Comparison of ENCODE assay signal across 9 mouse cellular contexts in genomic region chr2:91953825-91954224, GRCm38 (mm10). TPM values are rescaled to one million over a fixed set of nuclear protein-coding genes. Genes with fewer than 3 reads are reported as not detected.
A peak's percentile ranks its signal among the peaks of the same experiment; 100 is the strongest.
DNase-seq lines count a peak whose midpoint lies in the region; ATAC-seq and TF ChIP-seq lines count a peak whose summit lies in the region.
"Had no signal": no experiment of that assay in that cellular context is flagged by ENCODE, and none has a peak within 500 bp of the region (broad histone marks: within the 10 kb centered on the region; RNA-seq: fewer than 3 reads in every experiment).

No protein-coding gene starts in this region.

- no peaks in the 10 kb centered on the region for H3K9me3 ChIP-seq in megakaryocyte, embryonic 14.5 days
- H3K9me3 ChIP-seq in embryonic facial prominence, embryonic 14.5 days (ENCODE audit: control insufficient read depth, low read length): no peaks in the 10 kb centered on the region
- H3K9me3 ChIP-seq in intestine, embryonic 16.5 days (ENCODE audit: control insufficient read depth, low read length): no peaks in the 10 kb centered on the region
- H3K9me3 ChIP-seq: hindbrain, embryonic 15.5 days had no signal

- H3K4me3 ChIP-seq in megakaryocyte, embryonic 14.5 days (replicated peaks): peak overlapping the region; percentile 26
- H3K4me3 ChIP-seq in embryonic facial prominence, embryonic 14.5 days (ENCODE audit: low read depth, low read length): no peak overlapping the region
- no peak overlapping the region for H3K4me3 ChIP-seq in intestine, embryonic 16.5 days (ENCODE audit: low read length)
- H3K4me3 ChIP-seq in lung, adult 2 months (replicated peaks; ENCODE audit: extremely low read depth, low read depth, low read length): no peak overlapping the region
- H3K4me3 ChIP-seq: hindbrain, embryonic 15.5 days had no signal

- WGBS in embryonic facial prominence, embryonic 14.5 days: 22% methylated on average over 4 of the region's 5 CpGs
- WGBS in intestine, embryonic 16.5 days: 7% methylated on average over 5 of the region's 5 CpGs
- 15% methylated on average over 5 of the region's 5 CpGs for WGBS in lung, adult 2 months

- H3K4me1 ChIP-seq in megakaryocyte, embryonic 14.5 days: peaks cover 100% of the 10 kb centered on the region
- peaks cover 33% of the 10 kb centered on the region for H3K4me1 ChIP-seq in embryonic facial prominence, embryonic 14.5 days (ENCODE audit: control insufficient read depth, insufficient read depth, low read length)
- H3K4me1 ChIP-seq in intestine, embryonic 16.5 days (ENCODE audit: control insufficient read depth, insufficient read depth, low read length): peaks cover 68% of the 10 kb centered on the region
- peaks cover 55% of the 10 kb centered on the region for H3K4me1 ChIP-seq in lung, adult 2 months (ENCODE audit: control insufficient read depth, insufficient read depth, low read length)

- H3K4me2 ChIP-seq in embryonic facial prominence, embryonic 14.5 days (ENCODE audit: low read depth, low read length): no peak overlapping the region
- H3K4me2 ChIP-seq in intestine, embryonic 16.5 days (ENCODE audit: low read depth, low read length): 0 out of 2 replicates have a peak overlapping the region, but pooled peaks have one; percentile 11
- H3K4me2 ChIP-seq: hindbrain, embryonic 15.5 days had no signal

- H3K27ac ChIP-seq in embryonic facial prominence, embryonic 14.5 days (replicated peaks; ENCODE audit: low read depth, low read length): peak overlapping the region; percentile 18; the same call in 1 of the 2 replicates
- H3K27ac ChIP-seq in intestine, embryonic 16.5 days (ENCODE audit: low read length): peak overlapping the region; percentile 40
- H3K27ac ChIP-seq: hindbrain, embryonic 15.5 days had no signal

- H3K9ac ChIP-seq in embryonic facial prominence, embryonic 14.5 days (ENCODE audit: low read depth, low read length): 0 out of 2 replicates have a peak overlapping the region, but pooled peaks have one; percentile 2
- H3K9ac ChIP-seq in intestine, embryonic 16.5 days (ENCODE audit: low read depth, low read length): peak overlapping the region; percentile 43
- H3K9ac ChIP-seq: hindbrain, embryonic 15.5 days had no signal

- peak; percentile 64 for DNase-seq in embryonic facial prominence, embryonic 14.5 days (ENCODE audit: low spot score)
- DNase-seq in lung, adult 2 months: peak; percentile 78
- DNase-seq in thymus, postnatal 36 days: no peak
- DNase-seq in urinary bladder, adult 18-20 months (ENCODE audit: low spot score in 2 of 2): no peak
- DNase-seq in c-Kit-positive CD71-positive TER-119-positive erythroid progenitor cells, embryonic 14.5 days (ENCODE audit: low spot score): no peak

- peaks cover 69% of the 10 kb centered on the region for H3K36me3 ChIP-seq in megakaryocyte, embryonic 14.5 days (replicated peaks; ENCODE audit: low read length)
- H3K36me3 ChIP-seq in embryonic facial prominence, embryonic 14.5 days (ENCODE audit: control insufficient read depth, insufficient read depth, low read length): peaks cover 4% of the 10 kb centered on the region; the same call in 1 of the 2 replicates
- no peaks in the 10 kb centered on the region for H3K36me3 ChIP-seq in intestine, embryonic 16.5 days (ENCODE audit: control insufficient read depth, insufficient read depth, low read length)
- H3K36me3 ChIP-seq: hindbrain, embryonic 15.5 days had no signal

- H3K27me3 ChIP-seq in megakaryocyte, embryonic 14.5 days (replicated peaks): no peaks in the 10 kb centered on the region
- H3K27me3 ChIP-seq in embryonic facial prominence, embryonic 14.5 days (replicated peaks; ENCODE audit: control insufficient read depth, insufficient read depth, low read length): no peaks in the 10 kb centered on the region
- no peaks in the 10 kb centered on the region for H3K27me3 ChIP-seq in intestine, embryonic 16.5 days (replicated peaks; ENCODE audit: control insufficient read depth, insufficient read depth, low read length)
- H3K27me3 ChIP-seq: hindbrain, embryonic 15.5 days had no signal

- no peak for ATAC-seq in megakaryocyte, adult 5-6 weeks (ENCODE audit: poor library complexity, severe bottlenecking)
- ATAC-seq in embryonic facial prominence, embryonic 14.5 days (ENCODE audit: low read depth): no peak
- ATAC-seq in intestine, embryonic 16.5 days: peak; percentile 36

- TF ChIP-seq CTCF in lung, adult 2 months (IDR thresholded peaks at IDR 0.05; ENCODE audit: insufficient read depth, low read length): no peak

- 0 out of 2 replicates have a peak, but pooled peaks have one; percentile 27 for TF ChIP-seq POLR2A in lung, adult 2 months (IDR thresholded peaks at IDR 0.05; ENCODE audit: borderline replicate concordance, extremely low read depth, low read depth, low read length)

RNA-seq across cellular contexts. Expression of gene Gm9821, which starts 8.3 kb away (rescaled TPM):
- polyA plus RNA-seq in megakaryocyte, embryonic 14.5 days (2012; ENCODE audit: insufficient read depth, low replicate concordance): not detected in 2 replicates
- total RNA-seq in megakaryocyte, adult 5-6 weeks (2015): not detected in 2 replicates
- 0.69 TPM in 1 of 2 replicates, not detected in the other for total RNA-seq in megakaryocyte, adult 5-6 weeks (2017)
- polyA plus RNA-seq in embryonic facial prominence, embryonic 14.5 days (2014; fragmentation: Nextera tagmentation; extraction: Ambion mirVana): 0.70 and 0.76 TPM in 2 replicates
- 0.28 and 0.55 TPM in 2 replicates for polyA plus RNA-seq in intestine, embryonic 16.5 days (2015; fragmentation: Nextera tagmentation; extraction: Ambion mirVana)
- polyA plus RNA-seq in lung, adult 2 months (2012; rRNA removed): not detected in 2 replicates

RNA-seq across cellular contexts. Expression of gene Mdk, which starts 21.7 kb away (rescaled TPM):
- polyA plus RNA-seq in megakaryocyte, embryonic 14.5 days (2012; ENCODE audit: insufficient read depth, low replicate concordance): 45.5 and 59.2 TPM in 2 replicates
- 1.3 and 2.2 TPM in 2 replicates for total RNA-seq in megakaryocyte, adult 5-6 weeks (2015)
- not detected in 2 replicates for total RNA-seq in megakaryocyte, adult 5-6 weeks (2017)
- 700 and 828 TPM in 2 replicates for polyA plus RNA-seq in embryonic facial prominence, embryonic 14.5 days (2014; fragmentation: Nextera tagmentation; extraction: Ambion mirVana)
- polyA plus RNA-seq in intestine, embryonic 16.5 days (2015; fragmentation: Nextera tagmentation; extraction: Ambion mirVana): 370 and 437 TPM in 2 replicates
- 10.0 and 10.1 TPM in 2 replicates for polyA plus RNA-seq in lung, adult 2 months (2012; rRNA removed)

RNA-seq across cellular contexts. Expression of gene Dgkz, which starts 21.8 kb away (rescaled TPM):
- 303 and 682 TPM in 2 replicates for polyA plus RNA-seq in megakaryocyte, embryonic 14.5 days (2012; ENCODE audit: insufficient read depth, low replicate concordance)
- 94.1 and 114 TPM in 2 replicates for total RNA-seq in megakaryocyte, adult 5-6 weeks (2015)
- total RNA-seq in megakaryocyte, adult 5-6 weeks (2017): 66.4 and 80.4 TPM in 2 replicates
- polyA plus RNA-seq in embryonic facial prominence, embryonic 14.5 days (2014; fragmentation: Nextera tagmentation; extraction: Ambion mirVana): 44.9 and 47.4 TPM in 2 replicates
- polyA plus RNA-seq in intestine, embryonic 16.5 days (2015; fragmentation: Nextera tagmentation; extraction: Ambion mirVana): 46.4 and 66.7 TPM in 2 replicates
- 252 and 308 TPM in 2 replicates for polyA plus RNA-seq in lung, adult 2 months (2012; rRNA removed)

RNA-seq across cellular contexts. Expression of gene Chrm4, which starts 26.8 kb away (rescaled TPM):
- polyA plus RNA-seq in megakaryocyte, embryonic 14.5 days (2012; ENCODE audit: insufficient read depth, low replicate concordance): 0.92 and 2.8 TPM in 2 replicates
- not detected in 2 replicates for total RNA-seq in megakaryocyte, adult 5-6 weeks (2015)
- total RNA-seq in megakaryocyte, adult 5-6 weeks (2017): not detected in 2 replicates
- polyA plus RNA-seq in embryonic facial prominence, embryonic 14.5 days (2014; fragmentation: Nextera tagmentation; extraction: Ambion mirVana): 0.31 and 0.47 TPM in 2 replicates
- 0.23 and 0.33 TPM in 2 replicates for polyA plus RNA-seq in intestine, embryonic 16.5 days (2015; fragmentation: Nextera tagmentation; extraction: Ambion mirVana)
- polyA plus RNA-seq in lung, adult 2 months (2012; rRNA removed): 0.10 and 0.13 TPM in 2 replicates

Comparison
In these comparisons a context has a peak if more than half of its experiments do, and no peak if none do; other contexts are left out.
1. DNase-seq: peak in embryonic facial prominence, embryonic 14.5 days (single experiment) and lung, adult 2 months (single experiment); none in thymus, postnatal 36 days (0 of 2), urinary bladder, adult 18-20 months (0 of 2) and c-Kit-positive CD71-positive TER-119-positive erythroid progenitor cells, embryonic 14.5 days (single experiment).